Mouse (Mus musculus) intestine, embryonic 16.5 days (tissue): ENCODE data around the gene Sec31a. TPM values are rescaled to one million over a fixed set of nuclear protein-coding genes. Genes with fewer than 3 reads are reported as not detected.

Experiments
- ATAC-seq: fragments of 200-750 bp; cut with Nextera tagmentation; 2 replicates; pipeline ENCODE4 v1.8.0; 2017; ENCODE audit warnings: moderate TSS enrichment, moderate library complexity
- H3K27ac ChIP-seq: fragments of 300-500 bp; sonication (generic); 2 replicates; pipeline ENCODE4 v1.5.1; 2014; ENCODE audit warnings: mild to moderate bottlenecking, low read length
- H3K27me3 ChIP-seq: fragments of 300-500 bp; sonication (generic); replicated peaks from 2 replicates; pipeline ENCODE4 v1.6.1; 2014; ENCODE audit warnings: low read length, control low read depth, mixed read lengths; ENCODE audit not compliant: control insufficient read depth, insufficient read depth
- H3K36me3 ChIP-seq: fragments of 300-500 bp; sonication (generic); 2 replicates; pipeline ENCODE4 v1.6.1; 2014; ENCODE audit warnings: low read length, control low read depth; ENCODE audit not compliant: control insufficient read depth, insufficient read depth
- H3K4me1 ChIP-seq: fragments of 300-500 bp; sonication (generic); 2 replicates; pipeline ENCODE4 v1.6.1; 2014; ENCODE audit warnings: low read length, control low read depth, mixed read lengths; ENCODE audit not compliant: control insufficient read depth, insufficient read depth
- H3K4me2 ChIP-seq: fragments of 300-500 bp; sonication (generic); 2 replicates; pipeline ENCODE4 v1.6.1; 2014; ENCODE audit warnings: low read depth, low read length, control low read depth
- H3K4me3 ChIP-seq: fragments of 300-500 bp; sonication (generic); 2 replicates; pipeline ENCODE4 v1.5.1; 2014; ENCODE audit warnings: mild to moderate bottlenecking, low read length
- H3K9ac ChIP-seq: fragments of 300-500 bp; sonication (generic); 2 replicates; pipeline ENCODE4 v1.6.1; 2014; ENCODE audit warnings: low read depth, low read length
- H3K9me3 ChIP-seq: fragments of 300-500 bp; sonication (generic); 2 replicates; pipeline ENCODE4 v1.6.1; 2016; ENCODE audit warnings: low read length, control low read depth; ENCODE audit not compliant: control insufficient read depth
- WGBS: fragments of 180-500 bp; shearing (Covaris S2); extraction: QIAGEN DNeasy Blood & Tissue Kit; methylation state at CpG from one replicate; pipeline ENCODE4 v1.1.7; 2014; 5-methylcytosine and 5-hydroxymethylcytosine counted together
- polyA plus RNA-seq: library from polyadenylated mRNA; unstranded; fragments of >200 nt; fragmentation: Nextera tagmentation; extraction: Ambion mirVana; gene quantifications from 2 replicates; pipeline ENCODE4 v1.2.1, GENCODE M21; 2015

The Sec31a gene
- polyA plus RNA-seq, 1 experiment from 2014 or later, result 183 TPM

DNA sequence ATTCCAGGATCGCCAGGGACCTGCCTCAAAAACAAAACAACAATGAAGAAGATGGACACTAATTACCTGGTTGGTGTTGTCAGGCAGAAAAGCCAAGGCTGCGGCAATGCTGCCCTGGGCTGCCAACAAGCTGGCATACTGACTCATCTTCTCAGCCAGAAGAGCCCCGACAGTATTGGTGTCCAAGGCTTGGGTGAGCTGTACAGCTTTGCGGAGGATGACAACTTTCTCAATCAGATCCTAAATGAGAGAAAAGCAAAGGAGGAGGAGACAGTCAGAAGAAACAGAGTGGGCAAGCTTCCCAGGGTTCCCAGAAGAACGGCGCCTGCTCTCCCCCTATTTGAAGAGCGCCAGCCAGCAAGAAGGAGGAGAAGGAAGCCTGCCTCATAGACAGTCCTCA lies 34.9 kb downstream of the Sec31a start:
- WGBS, result 93% methylated on average over 7 of the region's 7 CpGs
- H3K4me1 ChIP-seq, result peaks cover 9% of the 10 kb centered on the region; the same call in 1 of the 2 replicates
- no peaks in the 10 kb centered on the region for H3K9me3 ChIP-seq
- peaks cover 33% of the 10 kb centered on the region for H3K36me3 ChIP-seq
- H3K4me3 ChIP-seq, result no peak overlapping the region
- H3K27me3 ChIP-seq, result no peaks in the 10 kb centered on the region
- no peak overlapping the region for H3K9ac ChIP-seq
- peak overlapping the region; percentile 80 for H3K27ac ChIP-seq
- no peak for ATAC-seq
- no peak overlapping the region for H3K4me2 ChIP-seq

DNA sequence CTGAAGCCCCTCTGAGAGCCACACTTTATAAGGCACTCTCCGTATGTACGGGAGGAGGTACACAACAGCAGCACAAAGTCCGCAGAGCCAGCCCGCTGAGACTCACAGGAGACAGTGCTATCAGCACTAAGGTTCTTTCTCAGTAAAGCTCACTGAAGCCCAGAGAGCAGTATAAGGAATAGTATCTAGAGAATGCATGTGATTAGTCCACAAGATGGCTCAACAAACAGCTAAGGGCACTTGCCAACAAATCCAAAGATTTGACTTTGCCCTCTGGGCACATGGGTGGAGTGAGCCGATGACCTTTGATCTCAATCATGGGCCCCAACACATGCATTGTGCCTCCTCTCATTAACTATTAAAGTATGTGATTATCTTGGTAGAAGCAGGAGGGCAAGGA lies 35.8 kb downstream of the Sec31a start:
- Histone ChIP-seq H3K27ac (peak overlapping the region; percentile 95), H3K9ac (peak overlapping the region; percentile 50), H3K4me1 (peaks cover 9% of the 10 kb centered on the region; the same call in 1 of the 2 replicates), H3K9me3 (no peaks in the 10 kb centered on the region), H3K36me3 (peaks cover 35% of the 10 kb centered on the region), H3K4me2 (peak overlapping the region; percentile 32; the same call in 1 of the 2 replicates), H3K27me3 (no peaks in the 10 kb centered on the region), H3K4me3 (no peak overlapping the region)
- 68% methylated on average over 5 of the region's 5 CpGs for WGBS
- ATAC-seq, result peak; percentile 93

DNA sequence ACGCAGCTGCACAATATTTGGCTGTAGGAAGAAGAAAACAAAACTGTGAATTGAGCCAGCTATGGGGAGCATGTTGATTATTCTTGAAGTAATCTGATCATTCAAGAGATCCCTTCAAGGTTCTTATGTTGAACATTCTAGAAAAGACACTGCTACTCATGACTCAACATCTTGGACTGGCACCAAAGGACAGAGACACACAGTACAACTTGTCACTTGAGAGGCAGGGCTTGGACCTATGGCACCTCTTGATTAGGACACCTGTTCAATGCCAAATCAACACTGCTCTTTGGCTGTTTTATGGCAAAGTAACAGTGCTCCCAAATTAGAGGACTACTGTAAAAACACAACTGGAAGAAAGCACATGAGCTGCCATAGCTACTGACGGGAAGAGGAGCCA lies 37.1 kb downstream of the Sec31a start:
- 91% methylated on average over 2 of the region's 2 CpGs for WGBS
- Histone ChIP-seq H3K27me3 (no peaks in the 10 kb centered on the region), H3K9me3 (no peaks in the 10 kb centered on the region), H3K4me2 (no peak overlapping the region), H3K36me3 (peaks cover 39% of the 10 kb centered on the region), H3K4me1 (peaks cover 9% of the 10 kb centered on the region; the same call in 1 of the 2 replicates), H3K27ac (no peak overlapping the region), H3K4me3 (no peak overlapping the region), H3K9ac (no peak overlapping the region)
- ATAC-seq, result no peak

DNA sequence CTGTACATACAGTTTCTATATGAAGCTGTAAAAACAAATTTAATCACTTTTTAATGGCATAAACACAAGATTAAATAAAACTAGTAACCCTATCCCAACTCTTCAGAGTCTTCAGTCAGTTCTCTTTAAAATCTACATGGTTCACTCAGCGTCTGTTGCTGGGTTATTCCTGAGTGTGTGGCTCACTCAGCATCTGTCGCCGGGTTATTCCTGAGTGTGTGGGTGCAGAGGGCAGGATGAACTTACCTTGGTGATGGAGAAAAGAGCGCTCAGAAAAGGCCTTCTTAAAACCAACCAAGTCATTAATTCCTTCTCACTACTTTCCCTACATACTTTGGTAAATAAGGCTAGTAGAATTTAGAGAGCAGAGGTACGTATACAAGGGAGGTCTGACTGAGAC lies 37.8 kb downstream of the Sec31a start:
- Histone ChIP-seq H3K27me3 (no peaks in the 10 kb centered on the region), H3K4me1 (peaks cover 9% of the 10 kb centered on the region; the same call in 1 of the 2 replicates), H3K9ac (no peak overlapping the region), H3K27ac (no peak overlapping the region), H3K4me3 (no peak overlapping the region), H3K9me3 (no peaks in the 10 kb centered on the region), H3K4me2 (no peak overlapping the region), H3K36me3 (peaks cover 42% of the 10 kb centered on the region)
- ATAC-seq, result no peak
- 95% methylated on average over 5 of the region's 5 CpGs for WGBS

DNA sequence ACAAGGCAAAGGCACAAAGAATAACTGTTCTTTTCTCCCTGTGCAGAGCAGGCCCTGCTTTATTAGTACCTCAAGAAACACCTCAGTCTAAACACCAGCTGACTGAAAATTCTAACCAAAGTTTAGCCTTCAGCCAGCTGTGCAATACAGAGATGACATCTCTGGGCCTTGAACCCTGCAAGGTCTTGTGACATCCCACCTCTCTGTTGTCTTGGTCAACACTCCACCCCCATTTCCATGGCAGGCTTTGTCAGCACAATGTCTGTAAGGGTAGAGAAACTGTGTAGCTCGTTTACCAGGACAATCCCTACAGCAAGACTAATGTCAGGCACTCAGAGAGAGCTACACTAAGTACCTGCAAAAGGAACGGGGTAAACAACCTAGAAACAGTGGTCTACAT lies 38.7 kb downstream of the Sec31a start:
- H3K27ac ChIP-seq, result no peak overlapping the region
- 74% methylated on average over 2 of the region's 2 CpGs for WGBS
- no peak overlapping the region for H3K4me3 ChIP-seq
- peaks cover 36% of the 10 kb centered on the region for H3K36me3 ChIP-seq
- no peak overlapping the region for H3K9ac ChIP-seq
- no peaks in the 10 kb centered on the region for H3K9me3 ChIP-seq
- H3K4me2 ChIP-seq, result no peak overlapping the region
- no peak for ATAC-seq
- H3K27me3 ChIP-seq, result no peaks in the 10 kb centered on the region
- H3K4me1 ChIP-seq, result peaks cover 6% of the 10 kb centered on the region; the same call in 1 of the 2 replicates

DNA sequence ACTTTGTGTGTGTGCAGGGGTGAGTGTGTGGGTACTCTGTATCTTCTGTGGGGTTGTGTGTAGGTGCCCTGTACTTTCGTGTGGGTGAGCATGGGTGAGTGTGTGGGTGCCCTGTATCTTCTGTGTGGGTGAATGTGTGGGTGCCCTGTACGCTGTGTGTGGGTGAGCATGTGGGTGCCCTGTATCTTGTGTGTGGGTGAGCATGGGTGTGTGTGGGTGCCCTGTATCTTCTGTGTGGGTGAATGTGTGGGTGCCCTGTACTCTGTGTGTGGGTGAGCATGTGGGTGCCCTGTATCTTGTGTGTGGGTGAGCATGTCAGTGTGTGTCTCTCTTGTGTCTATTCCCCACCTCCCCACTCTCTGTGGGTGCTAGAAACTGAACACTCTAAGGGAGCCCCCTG lies 41.3 kb downstream of the Sec31a start:
- no peak; the same call in none of the 2 replicates for ATAC-seq
- Histone ChIP-seq H3K4me2 (no peak overlapping the region), H3K27me3 (no peaks in the 10 kb centered on the region), H3K4me1 (no peaks in the 10 kb centered on the region; the same call in 1 of the 2 replicates), H3K4me3 (no peak overlapping the region), H3K9ac (no peak overlapping the region), H3K36me3 (peaks cover 19% of the 10 kb centered on the region), H3K9me3 (no peaks in the 10 kb centered on the region), H3K27ac (no peak overlapping the region)
- 100% methylated on average over 2 of the region's 2 CpGs for WGBS

DNA sequence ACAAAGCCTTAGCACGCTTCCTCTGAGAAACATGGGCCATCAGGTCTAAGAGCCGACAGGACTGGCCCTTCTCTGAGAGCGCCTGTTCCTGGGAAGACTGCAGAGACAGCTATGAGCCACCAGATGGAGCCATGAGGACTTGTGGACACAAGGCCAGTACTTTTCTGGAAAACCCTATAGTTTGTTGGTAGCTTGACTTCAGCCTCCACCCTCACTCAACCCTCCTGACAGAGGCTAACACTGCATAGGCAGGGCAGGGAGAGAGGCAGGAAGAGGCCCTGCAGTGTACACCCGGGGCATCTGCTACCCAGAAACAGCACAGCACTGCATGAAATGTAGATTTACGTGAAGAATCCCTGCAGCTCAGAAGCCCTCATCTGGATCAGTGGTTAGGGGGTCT lies 42.1 kb downstream of the Sec31a start:
- Histone ChIP-seq H3K4me1 (no peaks in the 10 kb centered on the region; the same call in 1 of the 2 replicates), H3K36me3 (peaks cover 19% of the 10 kb centered on the region)

DNA sequence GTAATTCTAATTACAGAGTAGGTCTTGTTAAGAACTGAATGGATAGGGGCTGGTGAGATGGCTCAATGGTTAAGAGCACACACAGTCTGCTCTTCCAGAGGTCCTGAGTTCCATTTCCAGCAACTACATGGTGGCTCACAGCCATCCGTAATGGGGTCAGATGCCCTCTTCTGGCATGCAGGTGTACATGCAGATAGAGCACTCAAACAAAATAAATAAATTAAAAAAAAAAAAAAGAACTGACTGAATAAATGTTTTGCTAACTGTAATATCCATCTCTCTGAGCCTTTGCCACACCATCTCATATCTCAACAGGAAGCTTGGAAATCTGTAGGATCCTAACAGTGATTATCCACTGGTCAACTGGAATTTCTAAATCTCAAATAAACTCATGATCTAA lies 45.1 kb downstream of the Sec31a start:
- H3K4me2 ChIP-seq, result no peak overlapping the region
- no peaks in the 10 kb centered on the region for H3K9me3 ChIP-seq
- H3K9ac ChIP-seq, result no peak overlapping the region
- H3K4me3 ChIP-seq, result no peak overlapping the region
- WGBS, result 50% methylated on average over 1 of the region's 1 CpGs
- H3K4me1 ChIP-seq, result no peaks in the 10 kb centered on the region; the same call in 1 of the 2 replicates
- no peaks in the 10 kb centered on the region for H3K27me3 ChIP-seq
- H3K36me3 ChIP-seq, result peaks cover 21% of the 10 kb centered on the region
- H3K27ac ChIP-seq, result no peak overlapping the region
- no peak for ATAC-seq

More for the DNA sequence above, 42.1 kb downstream of the Sec31a start:
- ATAC-seq, result peak; percentile 85
- Histone ChIP-seq H3K4me2 (no peak overlapping the region), H3K9ac (no peak overlapping the region), H3K27me3 (no peaks in the 10 kb centered on the region), H3K27ac (no peak overlapping the region), H3K4me3 (no peak overlapping the region), H3K9me3 (no peaks in the 10 kb centered on the region)
- 48% methylated on average over 5 of the region's 5 CpGs for WGBS

DNA sequence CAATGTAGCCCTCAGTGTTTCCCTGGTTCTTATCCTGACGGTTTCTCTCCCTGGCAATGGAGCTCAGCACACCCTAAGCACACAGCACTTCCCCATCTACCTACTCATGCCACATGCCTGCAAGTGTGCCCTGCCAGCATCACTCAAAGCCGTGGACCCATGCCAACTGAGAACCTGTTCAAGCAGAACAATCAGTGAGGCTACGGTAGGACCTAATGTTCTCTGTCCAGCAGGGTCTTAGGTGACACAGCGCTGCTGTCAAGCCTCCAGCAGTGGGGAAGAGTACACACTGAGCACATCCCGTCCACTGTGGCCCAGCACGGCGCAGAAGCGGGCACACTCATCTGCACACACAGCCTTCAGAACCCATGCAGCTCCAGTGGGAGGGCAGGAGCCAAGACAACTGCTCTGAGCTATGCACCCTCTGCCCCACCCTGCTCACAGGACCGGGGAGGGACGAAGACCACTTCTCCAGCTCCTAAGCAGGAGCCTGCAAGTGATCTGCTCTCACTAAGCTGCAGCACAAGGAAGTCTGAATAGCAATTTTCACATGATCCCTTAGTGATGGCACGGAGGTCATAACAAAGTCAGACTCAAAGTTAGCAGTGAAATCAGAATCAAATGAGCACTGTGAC lies 46.1 kb downstream of the Sec31a start:
- ATAC-seq, result no peak
- no peak overlapping the region for H3K9ac ChIP-seq
- no peak overlapping the region for H3K4me2 ChIP-seq
- H3K4me3 ChIP-seq, result no peak overlapping the region
- no peak overlapping the region for H3K27ac ChIP-seq
- no peaks in the 10 kb centered on the region; the same call in 1 of the 2 replicates for H3K4me1 ChIP-seq
- no peaks in the 10 kb centered on the region for H3K9me3 ChIP-seq
- no peaks in the 10 kb centered on the region for H3K27me3 ChIP-seq
- H3K36me3 ChIP-seq, result peaks cover 22% of the 10 kb centered on the region
- WGBS, result 88% methylated on average over 11 of the region's 11 CpGs

DNA sequence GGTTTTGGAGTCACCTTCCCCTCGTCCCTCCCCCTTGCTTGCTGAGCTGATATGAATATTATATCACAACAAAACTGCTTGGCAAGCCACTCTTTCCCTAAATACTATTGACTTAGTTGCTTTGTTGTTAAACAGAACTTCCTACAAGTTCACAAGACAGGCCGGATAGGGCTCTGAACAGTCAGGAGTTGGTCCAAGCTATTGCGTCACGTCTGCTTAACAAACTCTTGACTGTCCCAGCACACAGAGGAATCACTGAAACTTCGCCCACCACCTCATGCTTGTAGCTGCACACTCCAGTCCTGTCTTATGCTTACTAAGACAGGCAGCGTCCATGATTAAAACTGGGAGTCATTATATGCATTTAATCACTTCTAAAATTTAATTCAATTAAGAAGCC lies 46.9 kb downstream of the Sec31a start:
- no peak overlapping the region for H3K4me2 ChIP-seq
- H3K4me1 ChIP-seq, result no peaks in the 10 kb centered on the region
- no peak overlapping the region for H3K4me3 ChIP-seq
- WGBS, result 92% methylated on average over 6 of the region's 6 CpGs
- no peak overlapping the region for H3K27ac ChIP-seq
- no peak for ATAC-seq
- no peaks in the 10 kb centered on the region for H3K27me3 ChIP-seq
- H3K9me3 ChIP-seq, result no peaks in the 10 kb centered on the region
- H3K36me3 ChIP-seq, result peaks cover 19% of the 10 kb centered on the region
- H3K9ac ChIP-seq, result no peak overlapping the region
